Mouse (Mus musculus) C3H10T1/2 (cell line): Measurements from ENCODE around the gene Prkca. TPM values are rescaled to one million over a fixed set of nuclear protein-coding genes. Genes with fewer than 3 reads are reported as not detected.

Experiments used
- polyA plus RNA-seq, 2 experiments: library from polyadenylated mRNA; unstranded; fragments of >200 nt; fragmentation: generic; extraction: Trizol; gene quantifications; one replicate each; pipeline ENCODE4 v1.2.1; 2012; ENCODE audit warnings: missing spikeins in 2 of 2

Prkca gene
- polyA plus RNA-seq, result 10 to 100 TPM in 1 of 2 experiments, 1 to 10 TPM in 1; 7.1 to 19.6 TPM

DNA sequence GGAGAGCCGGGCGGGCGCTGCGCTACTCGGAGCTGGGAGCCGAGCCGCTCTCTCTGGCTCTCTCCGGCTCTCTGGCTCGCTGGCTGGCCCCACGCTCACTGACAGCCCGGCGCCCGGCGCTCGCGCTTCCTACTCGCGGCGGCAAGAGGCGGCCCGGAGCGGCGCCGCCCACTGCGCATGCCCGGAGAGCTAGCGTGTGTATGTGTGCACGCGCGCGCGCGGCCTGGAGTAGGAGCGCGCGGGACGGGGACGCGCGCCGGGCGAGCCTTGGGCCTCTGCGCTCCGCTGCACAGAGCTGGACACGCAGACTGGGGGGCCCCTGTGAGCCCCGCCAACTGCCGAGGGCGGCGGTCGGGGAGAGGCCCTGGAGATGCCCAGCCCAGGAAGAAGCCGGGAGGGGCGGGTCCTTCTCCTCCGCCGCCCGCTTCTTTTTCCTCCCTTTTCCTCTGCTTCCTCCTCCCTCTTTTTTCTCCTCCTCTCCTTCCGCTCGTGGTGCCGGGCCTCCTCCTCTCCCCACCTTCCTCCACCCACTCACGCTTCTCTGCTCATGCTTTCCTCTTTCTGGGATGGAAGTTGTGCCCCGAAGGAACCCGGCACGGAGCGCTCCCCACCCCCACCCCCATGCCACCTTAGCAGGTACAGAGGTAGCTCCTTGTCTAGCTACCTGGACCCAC lies at the start of gene Prkca:
Gene Prkca, minus strand, starts transcription at position 140 of the 674 bp plus-strand sequence.

DNA sequence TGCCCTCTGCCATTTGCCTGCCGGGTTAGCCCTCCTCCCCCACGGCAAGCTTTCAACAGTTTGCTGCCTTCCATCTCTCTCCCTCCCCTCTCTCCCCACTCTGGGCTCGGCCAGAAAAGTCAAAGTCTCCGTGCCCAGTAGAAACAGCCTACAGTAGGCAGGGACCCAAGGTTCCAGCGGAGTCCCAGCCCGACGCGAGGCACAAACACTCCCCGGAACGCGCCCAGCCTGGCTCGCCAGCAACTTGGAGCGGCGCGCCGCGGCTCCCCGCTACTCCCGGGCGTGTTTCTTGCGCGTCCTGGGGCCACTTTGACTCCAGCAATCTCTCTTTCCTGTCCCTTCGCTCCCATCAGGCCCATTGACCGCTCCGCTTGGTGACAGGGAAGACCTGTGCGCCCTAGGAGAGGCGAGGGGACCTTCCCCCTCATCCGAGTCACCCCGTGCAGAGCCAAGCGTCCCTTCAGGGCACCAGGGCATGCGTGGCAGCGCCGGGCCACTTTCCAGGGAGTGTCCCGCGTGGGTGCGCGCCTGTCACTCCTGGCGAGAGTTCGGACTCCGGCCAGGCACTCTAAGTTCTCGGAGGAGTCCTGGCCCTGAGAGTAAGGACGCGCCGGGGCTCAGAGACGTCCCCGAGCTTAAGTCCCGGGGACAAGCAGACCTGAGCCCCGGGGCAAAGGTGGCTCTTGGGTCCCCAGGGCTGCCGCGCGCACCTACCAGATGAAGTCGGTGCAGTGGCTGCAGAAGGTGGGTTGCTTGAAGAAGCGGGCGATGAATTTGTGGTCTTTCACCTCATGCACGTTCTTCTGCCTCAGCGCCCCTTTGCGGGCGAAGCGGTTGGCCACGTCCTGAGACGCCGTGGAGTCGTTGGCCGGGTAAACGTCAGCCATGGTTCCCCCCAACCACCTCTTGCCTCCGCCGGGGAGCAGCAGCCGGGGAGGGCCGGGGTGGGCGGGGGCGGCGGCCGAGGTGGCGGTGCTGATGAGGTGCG lies 653 bp downstream of the Prkca start, which contains the start of gene Apoh:
Gene Apoh, plus strand, starts transcription at position 574 of the 988 bp plus-strand sequence.

DNA sequence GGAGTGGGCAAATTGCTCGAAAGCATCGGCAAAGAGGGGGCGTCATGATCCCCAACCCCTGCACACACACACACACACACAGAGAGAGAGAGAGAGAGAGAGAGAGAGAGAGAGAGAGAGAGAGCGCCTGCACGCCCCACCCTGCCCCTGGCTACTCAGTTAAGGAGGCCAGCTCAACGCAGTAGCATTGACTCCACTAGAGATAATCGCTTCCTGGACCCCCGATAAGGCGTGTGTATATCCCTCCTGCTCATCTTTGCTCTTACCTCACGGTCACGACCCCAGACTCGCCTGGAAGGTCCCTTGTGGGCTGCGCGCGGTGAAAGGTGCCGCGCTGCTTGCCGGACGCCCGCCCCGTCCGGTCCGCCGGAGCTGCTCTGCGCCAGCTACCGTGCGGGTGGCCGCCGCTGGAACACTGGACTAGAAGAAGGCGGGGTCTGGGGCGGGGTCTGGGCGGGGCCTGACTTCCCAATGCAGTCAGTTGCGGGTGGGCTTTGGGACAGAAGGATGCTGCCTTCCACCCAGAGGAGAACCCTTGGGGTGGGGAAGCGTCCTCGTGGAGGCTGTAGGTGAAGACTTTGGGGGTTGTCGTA lies 429.0 kb downstream of the Prkca start, which contains the start of gene Cacng5:
Gene Cacng5, minus strand, starts transcription at position 422 of the 593 bp plus-strand sequence.

Other genes starting within 250 kb of the Prkca start
- 1 to 10 TPM in 1 of 2 experiments, under 1 TPM in 1; 0.46 to 1.1 TPM for gene Apoh, start 574 bp downstream of the Prkca start, polyA plus RNA-seq
- 1 to 10 TPM in 1 of 2 experiments, under 1 TPM in 1; 0.70 to 4.2 TPM for gene Cep112, start 81.3 kb upstream of the Prkca start, polyA plus RNA-seq